ENCODE assay signal across 11 mouse cellular contexts in the genomic region with DNA sequence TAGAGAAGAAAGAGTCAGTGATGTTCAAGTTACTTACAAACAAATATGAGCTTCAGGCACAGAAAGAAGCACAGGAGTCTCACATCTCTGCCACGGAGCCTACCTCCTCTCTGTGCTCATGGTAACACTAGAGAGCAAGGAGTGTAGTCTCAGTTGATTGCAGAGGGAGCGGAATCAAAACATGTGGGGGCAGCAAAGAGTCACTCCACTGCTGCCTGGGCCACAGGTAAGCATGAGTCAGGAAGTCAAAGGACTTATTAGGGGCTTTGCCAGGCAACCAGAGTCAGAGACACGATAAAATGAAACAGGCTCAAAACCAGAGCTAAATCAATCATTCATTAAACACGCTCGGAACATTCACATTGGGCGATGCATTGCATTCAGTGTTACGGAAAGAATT.
A peak's percentile ranks its signal among the peaks of the same experiment; 100 is the strongest.
DNase-seq lines count a peak whose midpoint lies in the region; ATAC-seq and TF ChIP-seq lines count a peak whose summit lies in the region.
"Had no signal": no experiment of that assay in that cellular context is flagged by ENCODE, and none has a peak within 500 bp of the region (broad histone marks: within the 10 kb centered on the region; RNA-seq: fewer than 3 reads in every experiment).

No protein-coding gene starts in this region.

- peak; percentile 27 for DNase-seq in embryo, embryonic 10 days (ENCODE audit: low spot score)
- no peak for DNase-seq in embryo, embryonic 9.5 days (ENCODE audit: extremely low spot score)
- no peak for DNase-seq in left cerebral cortex, adult 2 months (ENCODE audit: extremely low spot score in 1 of 2, low spot score in 2 of 2)
- no peak for DNase-seq in left cerebral cortex, adult 9 months (ENCODE audit: low spot score in 2 of 2)
- DNase-seq in ZHBTc4 (ENCODE audit: low read depth, low spot score) = peak; percentile 9
- peak; percentile 6 for DNase-seq in naive thymus-derived CD4-positive, alpha-beta T cell, adult 2 months (ENCODE audit: low read depth)
- no peak for DNase-seq in gastrocnemius, postnatal 4 days (ENCODE audit: low spot score in 2 of 2)
- DNase-seq: cerebellum, postnatal 14 days had no signal

- ATAC-seq in inflammation-experienced regulatory T-cells, adult 6 months = no peak

- peak; percentile 9 for TF ChIP-seq CTCF in left cerebral cortex, adult 2 months (IDR thresholded peaks at IDR 0.05)

- no peak overlapping the region for H3K27ac ChIP-seq in left cerebral cortex, adult 2 months
- H3K27ac ChIP-seq: limb, embryonic 12.5 days; neural tube, embryonic 13.5 days had no signal

- intact Hi-C loops in left cerebral cortex, adult 2 months (cut with DNase I) = no loop called here

- H3K4me3 ChIP-seq in left cerebral cortex, adult 2 months = no peak overlapping the region
- H3K4me3 ChIP-seq: limb, embryonic 12.5 days; neural tube, embryonic 13.5 days had no signal

Comparison
In these comparisons a context has a peak if more than half of its experiments do, and no peak if none do; other contexts are left out.
1. DNase-seq: peak in embryo, embryonic 10 days (single experiment), ZHBTc4 (single experiment) and naive thymus-derived CD4-positive, alpha-beta T cell, adult 2 months (single experiment); none in embryo, embryonic 9.5 days (single experiment), left cerebral cortex, adult 2 months (0 of 2), left cerebral cortex, adult 9 months (0 of 2) and gastrocnemius, postnatal 4 days (0 of 2).